Mouse (Mus musculus) heart, embryonic 12.5 days (tissue): ENCODE data around the gene Rdh5. TPM values are rescaled to one million over a fixed set of nuclear protein-coding genes. Genes with fewer than 3 reads are reported as not detected.

ENCODE experiments used
- ATAC-seq: fragments of 200-750 bp; cut with Nextera tagmentation; 2 replicates; pipeline ENCODE4 v1.8.0; 2017; ENCODE audit warnings: moderate TSS enrichment, moderate library complexity; ENCODE audit not compliant: insufficient number of reproducible peaks, low FRiP score
- H3K27ac ChIP-seq: fragments of 300-500 bp; sonication (generic); 2 replicates; pipeline ENCODE4 v1.5.1; 2016; ENCODE audit warnings: mild to moderate bottlenecking, moderate library complexity; ENCODE audit not compliant: poor library complexity, severe bottlenecking
- H3K27me3 ChIP-seq: fragments of 300-500 bp; sonication (generic); replicated peaks from 2 replicates; pipeline ENCODE4 v1.6.1; 2016; ENCODE audit warnings: mild to moderate bottlenecking, moderate library complexity
- H3K36me3 ChIP-seq: fragments of 300-500 bp; sonication (generic); 2 replicates; pipeline ENCODE4 v1.6.1; 2016; ENCODE audit warnings: mild to moderate bottlenecking, moderate library complexity
- H3K4me1 ChIP-seq: fragments of 300-500 bp; sonication (generic); replicated peaks from 2 replicates; pipeline ENCODE4 v1.6.1; 2016; ENCODE audit warnings: mild to moderate bottlenecking
- H3K4me2 ChIP-seq: fragments of 300-500 bp; sonication (generic); 2 replicates; pipeline ENCODE4 v1.6.1; 2016; ENCODE audit warnings: mild to moderate bottlenecking, moderate library complexity
- H3K4me3 ChIP-seq: fragments of 300-500 bp; sonication (generic); 2 replicates; pipeline ENCODE4 v1.5.1; 2016; ENCODE audit warnings: mild to moderate bottlenecking
- H3K9ac ChIP-seq: fragments of 300-500 bp; sonication (generic); 2 replicates; pipeline ENCODE4 v1.6.1; 2016; ENCODE audit warnings: mild to moderate bottlenecking, moderate library complexity
- H3K9me3 ChIP-seq: fragments of 300-500 bp; sonication (generic); replicated peaks from 2 replicates; pipeline ENCODE4 v1.6.1; 2016; ENCODE audit warnings: mild to moderate bottlenecking, moderate library complexity
- WGBS: fragments of 180-500 bp; shearing (Covaris S2); methylation state at CpG from one replicate; pipeline ENCODE4 v1.1.7; 2016; 5-methylcytosine and 5-hydroxymethylcytosine counted together
- polyA plus RNA-seq: library from polyadenylated mRNA; unstranded; fragments of >200 nt; fragmentation: Nextera tagmentation; extraction: Ambion mirVana; gene quantifications from 2 replicates; pipeline ENCODE4 v1.2.1, GENCODE M21; 2016

Rdh5 gene
- polyA plus RNA-seq, 1 experiment from 2014 or later: 6.0 TPM

DNA sequence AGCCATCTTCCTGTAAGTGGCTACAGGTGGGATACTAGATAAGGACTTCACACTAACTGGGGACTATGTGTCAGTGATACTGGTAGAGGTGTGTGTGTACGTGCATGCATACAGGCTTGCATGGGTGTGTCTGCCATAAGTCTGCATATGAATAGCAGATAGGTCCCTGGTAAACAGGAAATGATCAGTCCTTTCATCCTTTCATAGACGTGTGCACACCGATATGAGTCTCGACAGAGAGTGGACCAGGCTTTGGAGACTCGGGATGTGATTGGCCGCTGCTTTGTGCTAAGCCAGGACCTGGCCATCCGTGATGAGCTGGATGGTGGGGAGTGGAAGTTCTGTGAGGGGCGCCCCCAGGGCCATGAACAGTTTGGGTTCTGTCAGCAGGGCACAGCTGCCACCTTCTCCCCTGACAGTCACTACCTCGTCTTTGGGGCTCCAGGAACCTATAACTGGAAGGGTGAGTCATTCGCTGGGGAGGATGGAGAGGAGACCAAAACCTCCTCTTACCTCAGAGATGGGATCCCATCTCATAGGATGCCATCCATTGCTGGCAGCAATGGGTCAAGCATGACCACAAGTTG, 17.9 kb upstream of the Rdh5 start:
- peaks cover 14% of the 10 kb centered on the region for H3K27me3 ChIP-seq
- ATAC-seq: no peak
- no peak overlapping the region for H3K4me3 ChIP-seq
- no peaks in the 10 kb centered on the region for H3K4me1 ChIP-seq
- WGBS: 74% methylated on average over 10 of the region's 10 CpGs
- no peak overlapping the region for H3K9ac ChIP-seq
- no peaks in the 10 kb centered on the region for H3K36me3 ChIP-seq
- H3K4me2 ChIP-seq: no peak overlapping the region
- H3K9me3 ChIP-seq: no peaks in the 10 kb centered on the region
- no peak overlapping the region for H3K27ac ChIP-seq

DNA sequence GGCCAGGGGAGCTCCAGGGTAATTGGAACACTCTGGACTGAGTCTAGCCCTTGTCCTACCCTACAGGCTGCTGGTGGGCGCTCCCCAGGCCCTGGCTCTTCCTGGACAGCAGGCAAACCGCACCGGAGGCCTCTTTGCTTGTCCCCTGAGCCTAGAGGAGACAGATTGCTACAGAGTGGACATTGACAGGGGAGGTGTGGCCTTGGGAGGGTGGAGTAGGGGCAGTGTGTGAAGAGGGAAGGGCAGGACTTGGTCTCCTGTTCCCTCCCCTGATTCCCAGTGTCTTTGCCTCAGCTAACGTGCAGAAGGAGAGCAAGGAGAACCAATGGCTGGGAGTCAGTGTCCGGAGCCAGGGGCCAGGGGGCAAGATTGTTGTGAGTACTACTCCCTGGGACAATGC, 16.3 kb upstream of the Rdh5 start:
- Histone ChIP-seq H3K27ac (no peak overlapping the region), H3K27me3 (peaks cover 30% of the 10 kb centered on the region), H3K4me1 (peaks cover 9% of the 10 kb centered on the region), H3K9ac (no peak overlapping the region), H3K36me3 (no peaks in the 10 kb centered on the region), H3K4me2 (no peak overlapping the region), H3K9me3 (no peaks in the 10 kb centered on the region), H3K4me3 (no peak overlapping the region)
- 53% methylated on average over 5 of the region's 5 CpGs for WGBS
- ATAC-seq: no peak

DNA sequence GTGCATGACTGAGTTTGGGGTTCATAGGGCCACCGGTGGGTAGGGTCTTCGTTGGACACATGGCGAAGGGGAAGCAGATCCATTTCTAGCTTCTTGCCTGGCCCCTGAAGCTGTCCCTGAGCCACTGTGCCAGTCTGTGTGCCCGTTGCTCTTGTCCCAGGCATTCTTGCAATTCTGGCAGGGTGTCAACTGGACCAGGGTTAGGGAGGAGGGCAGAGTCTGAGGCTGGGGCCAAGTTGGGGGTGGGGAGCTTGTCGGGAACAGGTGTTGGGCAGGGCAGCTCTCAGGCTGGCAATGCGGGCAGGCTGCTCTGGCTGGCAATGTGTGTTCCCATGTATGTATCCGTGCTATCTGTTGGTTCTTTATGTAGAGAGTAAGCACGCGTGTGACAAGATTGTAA, 15.8 kb upstream of the Rdh5 start:
- 77% methylated on average over 9 of the region's 9 CpGs for WGBS
- Histone ChIP-seq H3K4me3 (no peak overlapping the region), H3K4me1 (peaks cover 12% of the 10 kb centered on the region), H3K36me3 (no peaks in the 10 kb centered on the region), H3K27ac (no peak overlapping the region), H3K9me3 (no peaks in the 10 kb centered on the region), H3K9ac (no peak overlapping the region), H3K27me3 (peaks cover 32% of the 10 kb centered on the region), H3K4me2 (no peak overlapping the region)
- no peak for ATAC-seq

DNA sequence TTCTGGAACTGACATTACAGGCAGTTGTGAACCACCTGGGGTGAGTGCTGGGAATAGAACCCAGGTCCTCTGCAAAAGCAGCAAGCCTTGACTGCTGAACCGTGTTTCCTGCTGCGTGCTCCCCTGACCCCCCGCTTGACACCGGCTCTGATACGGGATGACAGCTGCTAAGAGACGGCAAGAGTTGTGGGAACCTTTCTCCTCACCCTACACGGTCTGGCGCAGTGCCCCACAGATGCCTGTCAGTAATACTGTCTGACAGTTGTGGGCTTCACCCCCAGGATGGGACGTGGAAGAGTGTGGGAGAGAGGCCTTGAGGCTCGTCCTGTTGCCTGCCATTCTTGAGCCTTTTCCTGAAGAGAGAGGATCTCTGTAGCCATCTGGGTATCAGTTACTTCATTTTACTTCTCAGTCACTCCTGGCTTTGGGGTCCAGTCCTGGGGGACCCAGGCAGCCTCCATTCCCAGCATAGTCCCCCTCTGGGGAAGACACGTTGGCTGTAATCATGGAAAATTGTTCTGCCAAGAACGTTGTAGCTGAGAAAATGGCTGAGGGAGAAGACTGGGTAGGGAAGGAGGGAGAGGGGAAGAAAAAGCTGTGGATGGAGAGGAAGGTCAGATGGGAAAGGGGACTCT, 15.2 kb upstream of the Rdh5 start:
- Histone ChIP-seq H3K4me1 (peaks cover 17% of the 10 kb centered on the region), H3K4me2 (no peak overlapping the region), H3K36me3 (no peaks in the 10 kb centered on the region), H3K27me3 (peaks cover 36% of the 10 kb centered on the region), H3K9ac (no peak overlapping the region), H3K4me3 (no peak overlapping the region), H3K27ac (no peak overlapping the region), H3K9me3 (no peaks in the 10 kb centered on the region)
- 58% methylated on average over 12 of the region's 12 CpGs for WGBS
- no peak for ATAC-seq

DNA sequence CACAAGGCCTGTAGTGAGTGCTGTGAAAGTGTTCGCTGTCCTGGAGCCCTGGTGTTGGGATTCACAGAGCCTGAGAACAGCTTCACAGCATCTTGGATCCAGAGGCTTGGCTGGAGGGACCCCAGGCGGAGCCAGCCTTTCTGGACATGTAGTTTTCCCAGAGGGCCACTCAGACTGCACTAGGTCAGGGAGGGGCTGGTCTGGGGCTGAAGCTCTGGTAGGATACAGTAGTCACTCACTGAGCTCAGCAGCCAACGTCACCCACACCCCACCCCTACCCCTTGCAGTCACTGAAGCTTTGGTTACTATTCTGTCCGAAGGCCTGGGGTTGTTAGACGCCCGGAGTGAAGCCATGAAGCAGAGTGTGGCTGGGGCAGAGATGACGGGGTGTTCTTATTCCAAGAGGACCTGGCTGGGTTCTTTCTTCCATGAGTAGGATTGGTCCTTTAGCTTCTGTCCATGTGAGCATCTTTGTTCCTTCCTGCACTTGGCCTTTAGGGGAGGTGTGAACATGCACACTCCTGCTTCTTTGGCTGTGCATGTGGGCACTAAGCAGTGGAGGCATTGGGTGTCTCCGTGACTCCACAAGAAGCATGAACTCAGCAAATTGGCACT, 13.2 kb upstream of the Rdh5 start:
- H3K9ac ChIP-seq: no peak overlapping the region
- H3K27ac ChIP-seq: no peak overlapping the region
- H3K4me1 ChIP-seq: peaks cover 23% of the 10 kb centered on the region
- no peak overlapping the region for H3K4me3 ChIP-seq
- peaks cover 38% of the 10 kb centered on the region for H3K27me3 ChIP-seq
- no peaks in the 10 kb centered on the region for H3K9me3 ChIP-seq
- 74% methylated on average over 8 of the region's 8 CpGs for WGBS
- no peak for ATAC-seq
- no peaks in the 10 kb centered on the region for H3K36me3 ChIP-seq
- H3K4me2 ChIP-seq: no peak overlapping the region

DNA sequence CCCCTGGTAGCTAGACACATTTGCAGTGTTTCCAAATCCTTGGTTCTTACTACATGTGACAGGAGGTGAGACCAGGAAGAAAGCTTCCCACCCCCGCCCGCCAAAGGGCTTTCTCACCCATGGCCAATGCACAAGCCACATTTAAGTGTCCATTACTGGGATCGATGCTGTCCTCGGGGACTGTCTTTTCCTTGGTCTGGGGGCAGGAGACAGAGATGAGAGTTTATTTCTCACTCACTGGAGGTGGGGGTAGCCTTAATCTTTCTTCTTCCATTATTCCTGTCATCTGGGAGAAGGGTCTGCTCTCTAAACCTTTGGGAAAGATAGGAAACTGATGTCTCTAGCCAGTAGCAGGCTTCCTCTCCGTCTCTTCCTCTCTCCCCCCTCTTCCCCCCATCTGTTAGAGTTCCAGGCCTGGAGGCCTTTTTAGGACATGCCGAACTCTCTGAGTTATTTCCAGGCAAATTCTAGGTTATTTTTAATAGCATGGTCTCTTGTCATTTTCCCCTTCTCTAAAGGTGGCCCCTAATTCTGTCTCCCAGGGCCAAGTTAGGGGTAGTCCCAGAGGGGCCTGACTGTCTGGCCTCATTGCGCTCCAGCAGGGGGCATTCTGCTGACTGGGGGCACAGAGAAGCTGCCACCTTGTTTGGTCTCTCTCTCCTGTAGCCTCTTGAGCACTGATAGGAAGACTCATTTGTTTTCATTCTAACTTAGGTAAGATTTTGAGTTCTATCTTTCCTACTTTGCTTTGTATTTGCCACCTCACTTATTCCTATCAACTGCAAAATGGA, 12.5 kb upstream of the Rdh5 start:
- no peaks in the 10 kb centered on the region for H3K9me3 ChIP-seq
- peak overlapping the region; percentile 89; the same call in 1 of the 2 replicates for H3K4me2 ChIP-seq
- H3K27ac ChIP-seq: no peak overlapping the region
- H3K27me3 ChIP-seq: peaks cover 44% of the 10 kb centered on the region
- H3K9ac ChIP-seq: no peak overlapping the region
- peaks cover 23% of the 10 kb centered on the region for H3K4me1 ChIP-seq
- no peak for ATAC-seq
- H3K4me3 ChIP-seq: no peak overlapping the region
- no peaks in the 10 kb centered on the region for H3K36me3 ChIP-seq
- WGBS: 50% methylated on average over 7 of the region's 7 CpGs

DNA sequence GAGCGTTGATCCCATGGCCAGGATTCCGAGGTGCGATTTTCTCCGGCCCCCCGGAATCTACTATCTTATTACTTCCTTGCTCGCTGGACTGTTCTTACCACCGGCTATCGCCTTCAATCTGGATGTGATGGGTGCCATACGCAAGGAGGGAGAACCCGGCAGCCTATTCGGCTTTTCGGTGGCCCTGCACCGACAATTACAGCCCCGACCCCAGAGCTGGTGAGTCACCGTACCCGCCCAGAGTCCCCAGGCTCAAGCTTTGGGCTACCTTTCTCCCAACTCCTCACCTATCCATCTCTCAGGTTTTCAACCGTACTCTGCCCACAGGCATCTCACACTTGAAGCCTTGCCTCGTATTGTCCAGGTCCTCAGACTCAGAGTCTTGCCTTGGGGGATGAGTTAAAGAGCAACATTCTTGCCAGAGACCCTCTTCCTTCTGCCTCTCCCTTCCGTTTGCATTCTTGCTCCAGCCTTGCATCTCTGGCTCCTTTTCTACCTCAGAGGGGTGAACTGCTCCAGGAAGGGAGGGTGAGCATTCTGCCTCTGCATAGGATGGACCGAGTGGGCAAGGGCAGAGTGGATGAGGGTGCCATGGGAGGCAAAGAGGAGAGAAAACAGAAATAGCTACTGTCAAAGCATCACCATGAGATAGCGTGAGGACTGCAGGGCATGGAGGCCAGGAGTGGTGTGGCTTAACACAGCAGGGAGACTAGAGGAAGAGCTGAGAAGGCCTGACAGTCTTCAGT, 11.5 kb upstream of the Rdh5 start:
- peaks cover 23% of the 10 kb centered on the region for H3K4me1 ChIP-seq
- peaks cover 44% of the 10 kb centered on the region for H3K27me3 ChIP-seq
- no peaks in the 10 kb centered on the region for H3K36me3 ChIP-seq
- 4% methylated on average over 21 of the region's 21 CpGs for WGBS
- H3K4me2 ChIP-seq: peak overlapping the region; percentile 89
- H3K27ac ChIP-seq: no peak overlapping the region
- ATAC-seq: no peak
- H3K9me3 ChIP-seq: no peaks in the 10 kb centered on the region
- peak overlapping the region; percentile 49 for H3K4me3 ChIP-seq
- H3K9ac ChIP-seq: peak overlapping the region; percentile 42

DNA sequence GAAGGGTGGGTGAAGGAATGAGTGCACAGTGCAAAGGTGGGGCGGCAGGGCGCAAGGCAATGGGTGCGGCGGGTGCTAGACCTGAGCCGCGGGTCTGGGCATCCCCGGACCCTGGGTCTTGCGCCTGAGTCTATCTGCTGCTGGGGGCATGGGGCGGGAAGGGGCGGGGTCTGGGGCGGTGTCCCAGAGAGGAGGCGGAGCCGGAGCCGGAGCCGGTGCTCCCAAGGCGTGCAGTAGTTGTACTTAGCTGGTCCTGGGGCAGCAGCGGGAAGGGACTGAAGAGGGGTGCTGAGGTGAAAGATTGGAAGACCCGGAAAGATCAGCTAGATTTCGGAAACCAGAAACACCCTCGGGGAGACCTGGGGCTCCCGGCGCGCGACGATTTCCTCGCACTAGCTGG, 10.9 kb upstream of the Rdh5 start, which contains the start of gene Itga7:
Gene Itga7 (plus strand): TSS at position 245 of the 400 bp plus-strand sequence.
- H3K4me2 ChIP-seq: peak within 1 kb of the TSS; percentile 89
- H3K9ac ChIP-seq: peak within 1 kb of the TSS; percentile 42
- H3K27me3 ChIP-seq: peaks cover 44% of the 10 kb centered on the region
- no peaks in the 10 kb centered on the region for H3K9me3 ChIP-seq
- no peak within 1 kb of the TSS for H3K27ac ChIP-seq
- peaks cover 24% of the 10 kb centered on the region for H3K4me1 ChIP-seq
- peak within 1 kb of the TSS; percentile 49 for H3K4me3 ChIP-seq
- H3K36me3 ChIP-seq: no peaks in the 10 kb centered on the region
- WGBS: under 1% methylated on average over 26 of the region's 26 CpGs
- ATAC-seq: peak; percentile 54; the same call in 1 of the 2 replicates

DNA sequence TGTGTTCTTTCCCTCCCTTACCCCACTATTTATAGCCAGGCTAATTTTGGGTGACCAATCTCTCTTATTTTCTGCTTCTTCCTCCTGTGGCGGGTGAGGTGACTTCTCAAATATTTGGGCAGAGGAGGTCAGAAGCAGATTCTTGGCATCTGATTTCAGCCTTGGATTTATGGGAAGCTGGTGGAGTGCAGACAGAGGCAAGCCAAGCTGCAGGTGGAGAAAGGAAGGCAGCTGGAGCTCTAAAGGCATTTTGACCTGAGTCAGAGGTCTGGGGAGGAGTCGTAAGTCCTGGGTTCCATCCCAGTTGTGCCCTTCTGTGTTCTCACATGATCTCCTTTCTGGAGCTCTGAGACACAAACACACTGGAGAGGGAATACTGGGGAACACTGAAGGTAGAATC, 8.8 kb upstream of the Rdh5 start:
- Histone ChIP-seq H3K9ac (no peak overlapping the region), H3K27me3 (peaks cover 46% of the 10 kb centered on the region), H3K4me2 (no peak overlapping the region), H3K36me3 (no peaks in the 10 kb centered on the region), H3K4me1 (peaks cover 31% of the 10 kb centered on the region), H3K4me3 (no peak overlapping the region), H3K27ac (no peak overlapping the region), H3K9me3 (no peaks in the 10 kb centered on the region)
- 58% methylated on average over 2 of the region's 2 CpGs for WGBS
- no peak for ATAC-seq

DNA sequence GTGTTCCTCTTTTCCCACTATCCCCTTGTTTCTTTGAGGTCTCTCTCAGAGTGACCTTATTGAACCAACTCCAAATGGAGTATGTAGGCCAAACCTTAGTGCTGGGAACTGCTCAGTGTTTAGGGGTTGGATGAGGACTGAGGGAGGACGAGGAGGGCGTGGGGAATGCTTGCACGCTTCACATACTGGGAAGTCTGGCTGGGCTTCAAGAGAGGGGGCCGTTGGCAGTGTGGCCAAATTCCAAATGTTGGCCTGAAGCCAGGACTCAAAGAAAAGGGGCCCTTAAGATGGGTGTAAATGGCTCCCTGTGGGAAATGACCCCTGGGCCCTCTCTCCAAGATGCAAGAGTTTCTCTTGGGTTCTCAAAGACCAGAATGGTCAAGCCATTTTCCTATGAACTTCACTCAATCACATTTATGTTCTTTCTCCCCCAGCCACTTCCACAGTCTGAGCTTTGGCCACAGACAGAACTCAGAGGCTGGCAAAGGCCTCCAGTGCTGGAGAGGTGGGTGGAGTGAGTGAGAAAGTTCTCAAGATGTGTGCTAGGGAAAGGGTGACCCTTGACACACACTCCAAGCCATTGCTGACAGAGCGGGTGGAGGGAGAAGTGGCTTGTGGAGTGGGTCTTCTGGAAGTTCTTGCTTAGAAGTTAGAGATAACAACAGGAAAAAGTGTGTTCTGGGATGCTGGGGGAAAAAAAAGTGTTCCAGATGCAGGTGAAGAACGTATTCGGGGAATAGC, 7.1 kb upstream of the Rdh5 start:
- Histone ChIP-seq H3K36me3 (no peaks in the 10 kb centered on the region), H3K9ac (no peak overlapping the region), H3K4me3 (no peak overlapping the region), H3K4me1 (peaks cover 31% of the 10 kb centered on the region), H3K27ac (no peak overlapping the region), H3K27me3 (peaks cover 30% of the 10 kb centered on the region), H3K9me3 (no peaks in the 10 kb centered on the region), H3K4me2 (no peak overlapping the region)
- no peak for ATAC-seq
- 56% methylated on average over 7 of the region's 7 CpGs for WGBS
